Mouse (Mus musculus) lung, postnatal 0 days (tissue): ENCODE measurements at regions not wholly inside any gene's neighbourhood (a gene's known extent, or its start where the extent isn't known, plus 50 kb on each side); places are given as distances from the start of the nearest gene placed in this dataset.

ENCODE experiments used
- ATAC-seq: fragments of 200-750 bp; cut with Nextera tagmentation; 2 replicates; pipeline ENCODE4 v1.8.0; 2017; ENCODE audit warnings: moderate library complexity
- DNase-seq: peaks from one replicate; pipeline ENCODE4 v3.0.0-alpha.2; 2016; ENCODE audit warnings: low spot score
- H3K27ac ChIP-seq: fragments of 300-500 bp; sonication (generic); 2 replicates; pipeline ENCODE4 v1.5.1; 2014; ENCODE audit warnings: antibody characterized with exemption, mild to moderate bottlenecking, low read length, mixed read lengths
- H3K27me3 ChIP-seq: fragments of 300-500 bp; sonication (generic); replicated peaks from 2 replicates; pipeline ENCODE4 v1.6.1; 2014; ENCODE audit warnings: low read length, mixed read lengths; ENCODE audit not compliant: insufficient read depth
- H3K36me3 ChIP-seq: fragments of 300-500 bp; sonication (generic); 2 replicates; pipeline ENCODE4 v1.6.1; 2014; ENCODE audit warnings: low read length, mixed read lengths; ENCODE audit not compliant: insufficient read depth
- H3K4me1 ChIP-seq: fragments of 300-500 bp; sonication (generic); 2 replicates; pipeline ENCODE4 v1.6.1; 2014; ENCODE audit warnings: antibody characterized with exemption, low read depth, low read length, mixed read lengths; ENCODE audit not compliant: insufficient read depth
- H3K4me2 ChIP-seq: fragments of 300-500 bp; sonication (generic); replicated peaks from 2 replicates; pipeline ENCODE4 v1.6.1; 2014; ENCODE audit warnings: low read depth, mild to moderate bottlenecking, low read length, moderate library complexity, mixed read lengths
- H3K4me3 ChIP-seq: fragments of 300-500 bp; sonication (generic); 2 replicates; pipeline ENCODE4 v1.5.1; 2014; ENCODE audit warnings: low read depth, low read length
- H3K9ac ChIP-seq: fragments of 300-500 bp; sonication (generic); replicated peaks from 2 replicates; pipeline ENCODE4 v1.6.1; 2014; ENCODE audit warnings: low read depth, mild to moderate bottlenecking
- H3K9me3 ChIP-seq: fragments of 300-500 bp; sonication (generic); 2 replicates; pipeline ENCODE4 v1.6.1; 2016; ENCODE audit warnings: low read length, mixed read lengths
- CTCF ChIP-seq: IDR thresholded peaks from 2 replicates; pipeline ENCODE4 v1.5.1; 2016; ENCODE audit warnings: antibody characterized with exemption, mild to moderate bottlenecking
- EP300 ChIP-seq: IDR thresholded peaks from 2 replicates; pipeline ENCODE4 v1.6.1; 2016; ENCODE audit warnings: antibody characterized with exemption, mild to moderate bottlenecking, control low read depth
- WGBS: fragments of 180-500 bp; shearing (Covaris S2); extraction: QIAGEN DNeasy Blood & Tissue Kit; methylation state at CpG from one replicate; pipeline ENCODE4 v1.1.7; 2014; 5-methylcytosine and 5-hydroxymethylcytosine counted together

GRCm38 (mm10) chr13:97662741-97663140, 97.7 kb downstream of the Gm10260 start:
- DNase-seq (peak; percentile 13), ATAC-seq (no peak)
- no peak overlapping the region for H3K4me2 ChIP-seq
- H3K27ac ChIP-seq: no peak overlapping the region
- no peaks in the 10 kb centered on the region for H3K4me1 ChIP-seq
- no peaks in the 10 kb centered on the region for H3K9me3 ChIP-seq
- H3K36me3 ChIP-seq: no peaks in the 10 kb centered on the region
- no peak overlapping the region for H3K9ac ChIP-seq
- TF ChIP-seq CTCF (no peak), EP300 (no peak)
- no peaks in the 10 kb centered on the region for H3K27me3 ChIP-seq
- 34% methylated on average over 8 of the region's 8 CpGs for WGBS
- no peak overlapping the region for H3K4me3 ChIP-seq

- TF ChIP-seq EP300 (no peak), CTCF (no peak)
- H3K9ac ChIP-seq: no peak overlapping the region
- 97% methylated on average over 2 of the region's 2 CpGs for WGBS
- H3K36me3 ChIP-seq: no peaks in the 10 kb centered on the region
- no peak overlapping the region for H3K4me3 ChIP-seq
- no peaks in the 10 kb centered on the region for H3K4me1 ChIP-seq
- DNase-seq (no peak), ATAC-seq (no peak)
- H3K27ac ChIP-seq: no peak overlapping the region
- no peaks in the 10 kb centered on the region for H3K9me3 ChIP-seq
- H3K27me3 ChIP-seq: no peaks in the 10 kb centered on the region
- no peak overlapping the region for H3K4me2 ChIP-seq
Observed at GRCm38 (mm10) chr13:97656618-97657017, 103.8 kb downstream of the Gm10260 start.

DNA sequence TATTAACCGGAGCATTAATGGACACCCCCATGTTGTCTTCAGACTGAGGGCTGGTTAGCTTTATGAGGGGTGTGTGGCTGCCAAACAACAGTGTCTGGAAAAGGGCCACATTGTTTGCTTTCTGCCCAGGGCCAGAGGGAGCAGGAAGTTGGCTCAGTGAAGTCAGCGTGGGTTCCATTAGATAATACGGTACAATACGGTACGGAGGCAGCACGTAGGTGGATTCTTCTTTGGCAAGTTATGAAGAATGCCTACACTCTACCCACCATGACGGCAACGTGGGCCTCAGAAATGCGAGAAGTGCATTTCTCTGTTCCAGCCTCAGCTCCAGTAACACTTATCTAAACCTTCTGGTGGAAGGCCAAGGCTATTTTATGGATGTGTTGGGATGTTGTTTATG, 108.2 kb downstream of the Gm10260 start:
- no peak overlapping the region for H3K27ac ChIP-seq
- no peak overlapping the region for H3K9ac ChIP-seq
- H3K9me3 ChIP-seq: no peaks in the 10 kb centered on the region
- H3K27me3 ChIP-seq: no peaks in the 10 kb centered on the region
- no peak overlapping the region for H3K4me2 ChIP-seq
- H3K4me3 ChIP-seq: no peak overlapping the region
- H3K36me3 ChIP-seq: no peaks in the 10 kb centered on the region
- WGBS: 83% methylated on average over 9 of the region's 9 CpGs
- H3K4me1 ChIP-seq: no peaks in the 10 kb centered on the region
- ATAC-seq: no peak; the same call in 1 of the 2 replicates
- no peak for DNase-seq
- TF ChIP-seq EP300: no peak
- TF ChIP-seq CTCF: no peak

- H3K4me2 ChIP-seq: no peak overlapping the region
- no peaks in the 10 kb centered on the region for H3K27me3 ChIP-seq
- no peaks in the 10 kb centered on the region for H3K36me3 ChIP-seq
- DNase-seq (peak; percentile 19), ATAC-seq (no peak)
- TF ChIP-seq CTCF: no peak
- WGBS: 62% methylated on average over 9 of the region's 9 CpGs
- no peaks in the 10 kb centered on the region for H3K4me1 ChIP-seq
- no peak overlapping the region for H3K27ac ChIP-seq
- no peak overlapping the region for H3K9ac ChIP-seq
- no peak overlapping the region for H3K4me3 ChIP-seq
- no peaks in the 10 kb centered on the region for H3K9me3 ChIP-seq
Observed at GRCm38 (mm10) chr13:97651761-97652160, 108.7 kb downstream of the Gm10260 start.

DNA sequence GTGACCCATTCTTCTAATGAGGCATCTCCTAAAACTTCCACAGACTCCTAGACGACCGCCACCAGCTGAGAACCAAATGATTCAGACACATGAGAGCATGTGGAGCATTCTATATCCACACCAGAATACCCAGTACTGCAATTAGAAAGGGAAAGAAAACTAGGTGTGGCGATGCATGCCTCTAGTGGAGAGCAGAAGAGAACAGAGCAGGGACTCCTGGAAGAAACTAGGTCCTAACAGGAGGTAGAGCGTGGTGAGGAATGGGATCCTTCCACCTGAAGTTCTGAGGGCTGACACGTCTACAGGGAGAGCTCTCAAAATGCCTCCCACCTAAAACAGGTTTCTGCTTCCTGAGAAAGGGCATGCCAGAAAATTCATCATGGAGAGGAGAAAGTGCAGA, 109.3 kb downstream of the Gm10260 start:
- Histone ChIP-seq H3K27me3 (no peaks in the 10 kb centered on the region), H3K36me3 (no peaks in the 10 kb centered on the region), H3K4me3 (no peak overlapping the region), H3K9me3 (no peaks in the 10 kb centered on the region), H3K27ac (no peak overlapping the region), H3K4me2 (no peak overlapping the region), H3K9ac (no peak overlapping the region), H3K4me1 (peaks cover 3% of the 10 kb centered on the region; the same call in 1 of the 2 replicates)
- no peak for TF ChIP-seq CTCF
- no peak for TF ChIP-seq EP300
- DNase-seq (no peak), ATAC-seq (no peak)
- 86% methylated on average over 5 of the region's 5 CpGs for WGBS

GRCm38 (mm10) chr13:97650191-97650590, 110.2 kb downstream of the Gm10260 start:
- Histone ChIP-seq H3K9me3 (no peaks in the 10 kb centered on the region), H3K4me1 (peaks cover 6% of the 10 kb centered on the region; the same call in 1 of the 2 replicates), H3K27me3 (no peaks in the 10 kb centered on the region), H3K4me2 (no peak overlapping the region), H3K9ac (no peak overlapping the region), H3K36me3 (no peaks in the 10 kb centered on the region), H3K27ac (no peak overlapping the region), H3K4me3 (no peak overlapping the region)
- TF ChIP-seq EP300: no peak
- TF ChIP-seq CTCF: no peak
- ATAC-seq (no peak), DNase-seq (no peak)
- 79% methylated on average over 2 of the region's 2 CpGs for WGBS

GRCm38 (mm10) chr13:97647486-97647885, 112.9 kb downstream of the Gm10260 start:
- no peaks in the 10 kb centered on the region for H3K9me3 ChIP-seq
- DNase-seq: no peak
- no peak overlapping the region for H3K4me2 ChIP-seq
- no peak for ATAC-seq
- 61% methylated on average over 4 of the region's 4 CpGs for WGBS
- H3K4me1 ChIP-seq: peaks cover 9% of the 10 kb centered on the region; the same call in 1 of the 2 replicates
- H3K36me3 ChIP-seq: no peaks in the 10 kb centered on the region
- H3K9ac ChIP-seq: no peak overlapping the region
- H3K4me3 ChIP-seq: no peak overlapping the region
- no peaks in the 10 kb centered on the region for H3K27me3 ChIP-seq
- no peak for TF ChIP-seq CTCF
- TF ChIP-seq EP300: no peak
- H3K27ac ChIP-seq: no peak overlapping the region
